Mouse (Mus musculus) left cerebral cortex, adult 18-20 months (tissue): ENCODE results near the gene Gm3015. TPM values are rescaled to one million over a fixed set of nuclear protein-coding genes. Genes with fewer than 3 reads are reported as not detected.
"Not testable (repeated sequence)": the region's sequence is repeated elsewhere in the genome, so short reads cannot be mapped to it uniquely, and the experiment has no call there.

ENCODE experiments used
- DNase-seq, 2 experiments: peaks; one replicate each; pipeline ENCODE4 v3.0.0; 2021 to 2022; ENCODE audit warnings: low spot score in 2 of 2, mixed read lengths in 1 of 2
- long read RNA-seq, 2 experiments: library from polyadenylated mRNA; stranded (forward); transcript quantifications; one replicate each; pipeline ENCODE4 v2.0.0; 2021
- total RNA-seq, 2 experiments: library from RNA; stranded (reverse); gene quantifications; 2 replicates each; pipeline ENCODE4 v1.2.3; 2021

Gene Gm3015
- total RNA-seq = not detected
- long read RNA-seq, experiment 1 = 0 reads
- long read RNA-seq, experiment 2 = 0 reads

GRCm38 (mm10) chr14:42768721-42769120 lies at the start of gene Gm3015:
Gene Gm3015 (minus strand): TSS chr14:42768821.
- DNase-seq = not testable (repeated sequence)

- not testable (repeated sequence) for DNase-seq
Observed at GRCm38 (mm10) chr14:42797887-42798286, 29.3 kb upstream of the Gm3015 start, which contains the start of gene Gm10377. Gene Gm10377 (minus strand): TSS chr14:42797987.

Other genes with a start within 250 kb of the Gm3015 start
- not detected for gene Gm8024, start 244.5 kb downstream of the Gm3015 start, total RNA-seq
- not detected for gene Gm17124, start 168.9 kb downstream of the Gm3015 start, total RNA-seq
- not detected for gene Gm3633, start 126.9 kb downstream of the Gm3015 start, total RNA-seq
- gene Gm10378, start 112.9 kb downstream of the Gm3015 start, total RNA-seq = under 1 TPM in 1 of 2 experiments, not detected in 1; 0.98 TPM
- not detected for gene Gm10377, start 29.2 kb upstream of the Gm3015 start, total RNA-seq
- gene Gm21977, start 84.7 kb upstream of the Gm3015 start, total RNA-seq = not detected
- gene Gm8082, start 224.8 kb upstream of the Gm3015 start, total RNA-seq = not detected
- not detected for gene Gm10376, start 246.8 kb upstream of the Gm3015 start, total RNA-seq